Mouse (Mus musculus) embryonic fibroblast, embryonic 13.5 days (primary cell): ENCODE data around the gene Glmp.
"Not testable (repeated sequence)": the region's sequence is repeated elsewhere in the genome, so short reads cannot be mapped to it uniquely, and the experiment has no call there.

ENCODE experiments used
- CTCF ChIP-seq: IDR thresholded peaks from 2 replicates; pipeline ENCODE4 v1.5.1; 2011; ENCODE audit warnings: mild to moderate bottlenecking, control low read depth, low read length, moderate library complexity, borderline replicate concordance; ENCODE audit not compliant: insufficient read depth
- POLR2A ChIP-seq: IDR thresholded peaks from 2 replicates; pipeline ENCODE4 v1.6.1; 2011; ENCODE audit warnings: low read depth, mild to moderate bottlenecking, control low read depth, low read length, moderate library complexity

- not testable (repeated sequence) for TF ChIP-seq CTCF, POLR2A
These were observed 29.6 kb upstream of the Glmp start for GRCm38 (mm10) chr3:88295272-88295671.
